Mouse (Mus musculus): ENCODE measurements at regions not wholly inside any gene's neighbourhood (a gene's known extent, or its start where the extent isn't known, plus 50 kb on each side); places are given as distances from the start of the nearest gene placed in this dataset.

- Histone ChIP-seq H3K27ac (ENCODE audit: low read depth) (no peak overlapping the region), H3K4me1 (ENCODE audit: insufficient read depth) (no peaks in the 10 kb centered on the region), H3K9me3 (ENCODE audit: low read depth, low read length) (no peaks in the 10 kb centered on the region), H3K27me3 (ENCODE audit: insufficient read depth, low read length) (no peaks in the 10 kb centered on the region), H3K9ac (no peak overlapping the region), H3K4me2 (no peak overlapping the region), H3K36me3 (ENCODE audit: insufficient read depth) (no peaks in the 10 kb centered on the region), H3K4me3 (ENCODE audit: low read depth, low read length) (no peak overlapping the region)
- 74% methylated on average over 1 of the region's 1 CpGs for WGBS
- no peak for ATAC-seq (ENCODE audit: insufficient read depth)
- DNase-seq = no peak
- no peak for TF ChIP-seq CTCF (IDR thresholded peaks at IDR 0.05; ENCODE audit: low read depth)
Measured at GRCm38 (mm10) chr14:80789131-80789530, 805.2 kb downstream of the Olfm4 start.

- no peak overlapping the region for H3K9ac ChIP-seq
- no peak for DNase-seq
- no peak for TF ChIP-seq CTCF (IDR thresholded peaks at IDR 0.05; ENCODE audit: low read depth)
- 78% methylated on average over 6 of the region's 6 CpGs for WGBS
- H3K4me2 ChIP-seq = no peak overlapping the region
- no peak overlapping the region for H3K4me3 ChIP-seq (ENCODE audit: low read depth, low read length)
- no peaks in the 10 kb centered on the region for H3K27me3 ChIP-seq (ENCODE audit: insufficient read depth, low read length)
- no peaks in the 10 kb centered on the region for H3K36me3 ChIP-seq (ENCODE audit: insufficient read depth)
- no peak for ATAC-seq (ENCODE audit: insufficient read depth)
- H3K4me1 ChIP-seq (ENCODE audit: insufficient read depth) = no peaks in the 10 kb centered on the region
- H3K9me3 ChIP-seq (ENCODE audit: low read depth, low read length) = no peaks in the 10 kb centered on the region
- H3K27ac ChIP-seq (ENCODE audit: low read depth) = no peak overlapping the region
Measured at GRCm38 (mm10) chr14:80799370-80799959, 815.6 kb downstream of the Olfm4 start.

DNA sequence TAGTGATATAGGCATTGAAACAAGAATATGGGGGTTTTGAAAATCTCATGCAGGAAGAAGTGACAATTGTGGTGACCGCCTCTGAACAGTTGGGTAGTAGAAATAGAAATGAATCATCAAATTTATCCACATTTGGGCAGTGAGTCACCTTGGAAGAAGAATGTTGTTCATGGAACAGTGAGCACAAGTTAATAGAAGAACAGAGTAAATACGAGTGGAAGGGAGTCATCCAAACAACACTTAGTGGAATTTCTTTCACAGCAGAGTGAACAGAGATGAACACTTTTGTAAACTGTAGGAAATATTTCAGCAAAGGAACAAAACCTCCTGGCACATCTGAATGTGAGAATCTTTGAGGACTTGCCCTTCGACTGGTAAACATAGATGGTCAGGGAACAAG, 846.6 kb downstream of the Olfm4 start:
- no peaks in the 10 kb centered on the region for H3K36me3 ChIP-seq (ENCODE audit: insufficient read depth)
- ATAC-seq (ENCODE audit: insufficient read depth) = no peak
- H3K4me2 ChIP-seq = no peak overlapping the region
- H3K4me3 ChIP-seq (ENCODE audit: low read depth, low read length) = no peak overlapping the region
- TF ChIP-seq CTCF (IDR thresholded peaks at IDR 0.05; ENCODE audit: low read depth) = no peak
- H3K9ac ChIP-seq = no peak overlapping the region
- no peaks in the 10 kb centered on the region for H3K9me3 ChIP-seq (ENCODE audit: low read depth, low read length)
- no peaks in the 10 kb centered on the region for H3K27me3 ChIP-seq (ENCODE audit: insufficient read depth, low read length)
- 75% methylated on average over 3 of the region's 3 CpGs for WGBS
- DNase-seq = no peak
- H3K27ac ChIP-seq (ENCODE audit: low read depth) = no peak overlapping the region
- H3K4me1 ChIP-seq (ENCODE audit: insufficient read depth) = no peaks in the 10 kb centered on the region

DNA sequence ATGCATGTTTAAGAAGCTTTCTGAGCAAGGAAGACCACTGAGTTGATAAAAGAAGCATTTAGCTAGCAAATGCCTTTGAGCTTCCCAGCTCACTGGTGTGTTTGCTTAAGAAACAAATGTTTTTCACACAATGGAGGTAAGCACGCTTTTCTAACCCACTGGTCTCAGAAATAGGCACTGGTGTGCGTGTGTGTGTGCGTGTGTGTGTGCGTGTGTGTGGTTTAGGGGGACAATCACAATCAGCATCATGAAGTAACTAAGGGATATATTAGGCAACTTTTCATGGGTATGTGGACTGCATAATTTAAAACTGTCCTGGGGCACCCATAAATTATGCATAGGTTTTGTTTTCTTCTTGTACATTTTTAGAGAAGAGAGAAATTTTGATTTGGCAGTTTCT, 860.7 kb downstream of the Olfm4 start:
- Histone ChIP-seq H3K4me2 (no peak overlapping the region), H3K27ac (ENCODE audit: low read depth) (no peak overlapping the region), H3K4me3 (ENCODE audit: low read depth, low read length) (no peak overlapping the region), H3K36me3 (ENCODE audit: insufficient read depth) (no peaks in the 10 kb centered on the region), H3K4me1 (ENCODE audit: insufficient read depth) (no peaks in the 10 kb centered on the region), H3K27me3 (ENCODE audit: insufficient read depth, low read length) (no peaks in the 10 kb centered on the region), H3K9me3 (ENCODE audit: low read depth, low read length) (no peaks in the 10 kb centered on the region), H3K9ac (no peak overlapping the region)
- WGBS = 81% methylated on average over 4 of the region's 4 CpGs
- no peak for TF ChIP-seq CTCF (IDR thresholded peaks at IDR 0.05; ENCODE audit: low read depth)
- DNase-seq = no peak
- ATAC-seq (ENCODE audit: insufficient read depth) = no peak

DNA sequence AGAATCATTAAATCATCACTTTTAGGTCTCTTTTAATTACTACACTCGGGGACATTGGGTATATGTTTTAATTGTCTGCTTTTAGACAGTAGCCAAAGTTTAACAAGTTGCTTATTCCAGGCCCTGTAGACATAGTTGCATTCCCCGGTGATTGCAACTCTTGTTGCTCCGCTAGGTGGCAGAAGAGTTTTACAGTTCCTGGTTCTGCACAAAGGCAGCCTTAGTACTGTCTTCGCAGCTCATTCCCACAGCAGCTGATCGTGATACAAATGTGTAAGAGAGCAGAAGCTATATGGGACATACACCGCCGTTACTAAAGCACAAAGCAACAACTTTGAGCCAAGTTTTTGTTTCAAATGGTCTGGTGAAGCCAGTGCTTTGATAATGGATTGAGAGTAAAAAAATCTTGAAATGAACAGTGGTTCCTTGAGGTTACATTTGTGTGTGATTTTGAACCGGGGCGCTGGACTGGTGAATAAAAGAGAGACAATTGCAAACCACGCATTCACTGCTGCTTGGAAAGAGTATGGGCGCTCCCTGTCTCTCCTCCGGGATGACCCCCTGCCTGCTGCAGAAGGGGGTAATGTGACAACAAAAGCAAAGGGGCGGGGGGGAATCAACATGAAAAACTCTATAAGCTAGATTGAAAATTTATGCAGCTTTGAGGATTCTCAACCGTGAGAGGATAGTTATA, 861.8 kb downstream of the Olfm4 start:
- peak; percentile 94 for ATAC-seq (ENCODE audit: insufficient read depth)
- no peak overlapping the region for H3K27ac ChIP-seq (ENCODE audit: low read depth)
- TF ChIP-seq CTCF (IDR thresholded peaks at IDR 0.05; ENCODE audit: low read depth) = peak; percentile 91
- H3K36me3 ChIP-seq (ENCODE audit: insufficient read depth) = no peaks in the 10 kb centered on the region
- H3K9me3 ChIP-seq (ENCODE audit: low read depth, low read length) = no peaks in the 10 kb centered on the region
- H3K4me1 ChIP-seq (ENCODE audit: insufficient read depth) = no peaks in the 10 kb centered on the region
- no peaks in the 10 kb centered on the region for H3K27me3 ChIP-seq (ENCODE audit: insufficient read depth, low read length)
- DNase-seq = peak; percentile 95
- no peak overlapping the region for H3K4me3 ChIP-seq (ENCODE audit: low read depth, low read length)
- WGBS = 21% methylated on average over 14 of the region's 14 CpGs
- peak overlapping the region; percentile 49 for H3K4me2 ChIP-seq
- H3K9ac ChIP-seq = no peak overlapping the region

DNA sequence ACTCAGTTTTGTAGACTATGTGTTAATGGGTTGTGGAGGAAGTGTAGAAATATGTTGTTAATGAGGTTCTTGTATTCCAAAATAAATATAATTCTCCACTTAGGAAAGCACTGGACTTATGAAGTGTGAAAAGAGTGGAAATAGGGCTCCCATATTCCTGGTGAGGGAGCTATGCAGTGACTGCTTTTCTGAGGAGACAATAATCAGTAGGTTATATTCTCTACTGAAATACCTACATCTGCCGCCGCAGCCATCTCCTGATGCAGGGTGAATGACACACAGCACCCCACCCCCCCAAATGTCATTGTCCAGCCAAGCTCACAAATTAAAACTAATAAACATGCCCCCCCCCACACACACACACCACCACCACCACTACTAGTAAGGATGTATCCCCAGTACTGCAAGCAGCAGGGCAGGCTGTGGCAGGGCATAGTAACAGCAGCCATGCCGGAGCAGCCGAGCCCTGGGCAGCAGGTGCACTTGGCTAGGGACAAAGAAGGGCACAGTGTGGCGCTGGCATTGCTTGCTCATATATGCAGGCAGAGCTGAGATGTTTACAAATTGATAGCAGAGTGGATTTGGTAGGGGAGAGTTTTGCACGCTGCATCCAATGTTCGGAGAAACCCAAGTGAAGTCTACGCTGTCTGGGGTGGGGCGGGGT, 862.7 kb downstream of the Olfm4 start:
- Histone ChIP-seq H3K4me1 (ENCODE audit: insufficient read depth) (no peaks in the 10 kb centered on the region), H3K27me3 (ENCODE audit: insufficient read depth, low read length) (no peaks in the 10 kb centered on the region), H3K9ac (no peak overlapping the region), H3K4me3 (ENCODE audit: low read depth, low read length) (no peak overlapping the region), H3K9me3 (ENCODE audit: low read depth, low read length) (no peaks in the 10 kb centered on the region), H3K36me3 (ENCODE audit: insufficient read depth) (no peaks in the 10 kb centered on the region), H3K4me2 (no peak overlapping the region), H3K27ac (ENCODE audit: low read depth) (no peak overlapping the region)
- 80% methylated on average over 9 of the region's 9 CpGs for WGBS
- no peak for DNase-seq
- TF ChIP-seq CTCF (IDR thresholded peaks at IDR 0.05; ENCODE audit: low read depth) = no peak
- no peak; the same call in 1 of the 2 replicates for ATAC-seq (ENCODE audit: insufficient read depth)
